Mouse (Mus musculus) urinary bladder, adult 2 months (tissue): ENCODE data around the gene Pigl. TPM values are rescaled to one million over a fixed set of nuclear protein-coding genes. Genes with fewer than 3 reads are reported as not detected.

Experiments
- DNase-seq: peaks from one replicate; pipeline ENCODE4 v3.0.0; 2022; ENCODE audit warnings: low spot score
- polyA plus RNA-seq: library from polyadenylated mRNA; depleted of rRNA; stranded (reverse); fragments of >200 nt; gene quantifications from 2 replicates; pipeline ENCODE4 v1.2.3, GENCODE M21; 2012

Pigl gene
- polyA plus RNA-seq, 1 experiment, result 9.4 TPM

- DNase-seq, result no peak
These were observed 55.1 kb downstream of the Pigl start for GRCm38 (mm10) chr11:62513311-62513710.

- DNase-seq, result no peak
These were observed 60.7 kb downstream of the Pigl start for GRCm38 (mm10) chr11:62518991-62519390.

GRCm38 (mm10) chr11:62522283-62522682, 64.0 kb downstream of the Pigl start:
- DNase-seq, result no peak

- DNase-seq, result no peak
These were observed 78.8 kb downstream of the Pigl start for GRCm38 (mm10) chr11:62537089-62537488.

- no peak for DNase-seq
These were observed 79.3 kb downstream of the Pigl start for GRCm38 (mm10) chr11:62537590-62537989.

- DNase-seq, result peak; percentile 62
These were observed 80.2 kb downstream of the Pigl start for GRCm38 (mm10) chr11:62538321-62539088.

- peak; percentile 78 for DNase-seq
These were observed 81.0 kb downstream of the Pigl start, which contains the start of gene Cenpv for GRCm38 (mm10) chr11:62539089-62539890. Cenpv (minus strand) TSS chr11:62539261.

- DNase-seq, result no peak
These were observed 81.9 kb downstream of the Pigl start for GRCm38 (mm10) chr11:62540167-62540566.

- no peak for DNase-seq
These were observed 82.7 kb downstream of the Pigl start for GRCm38 (mm10) chr11:62540969-62541368.

GRCm38 (mm10) chr11:62541581-62541980, 83.3 kb downstream of the Pigl start:
- no peak for DNase-seq

GRCm38 (mm10) chr11:62543991-62544390, 85.7 kb downstream of the Pigl start:
- no peak for DNase-seq

GRCm38 (mm10) chr11:62549782-62550181, 91.5 kb downstream of the Pigl start:
- DNase-seq, result no peak

GRCm38 (mm10) chr11:62550227-62550685, 92.0 kb downstream of the Pigl start:
- DNase-seq, result peak; percentile 28

GRCm38 (mm10) chr11:62550727-62551225, 92.5 kb downstream of the Pigl start, which contains the start of gene Ubb:
Ubb (plus strand) TSS chr11:62551171.
- DNase-seq, result peak; percentile 89

GRCm38 (mm10) chr11:62551226-62552119, 93.2 kb downstream of the Pigl start:
- peak; percentile 94 for DNase-seq

GRCm38 (mm10) chr11:62553186-62553585, 94.9 kb downstream of the Pigl start:
- no peak for DNase-seq

GRCm38 (mm10) chr11:62553633-62554032, 95.4 kb downstream of the Pigl start:
- no peak for DNase-seq

GRCm38 (mm10) chr11:62554163-62554855, 96.0 kb downstream of the Pigl start:
- DNase-seq, result no peak

GRCm38 (mm10) chr11:62554934-62555517, 96.8 kb downstream of the Pigl start:
- DNase-seq, result no peak

GRCm38 (mm10) chr11:62555896-62556412, 97.7 kb downstream of the Pigl start:
- DNase-seq, result no peak
